Mouse (Mus musculus): ENCODE data around the gene Cinp.
A peak's percentile ranks its signal among the peaks of the same experiment; 100 is the strongest.
"Not testable (repeated sequence)": the region's sequence is repeated elsewhere in the genome, so short reads cannot be mapped to it uniquely, and the experiment has no call there.

Gene Cinp

DNA sequence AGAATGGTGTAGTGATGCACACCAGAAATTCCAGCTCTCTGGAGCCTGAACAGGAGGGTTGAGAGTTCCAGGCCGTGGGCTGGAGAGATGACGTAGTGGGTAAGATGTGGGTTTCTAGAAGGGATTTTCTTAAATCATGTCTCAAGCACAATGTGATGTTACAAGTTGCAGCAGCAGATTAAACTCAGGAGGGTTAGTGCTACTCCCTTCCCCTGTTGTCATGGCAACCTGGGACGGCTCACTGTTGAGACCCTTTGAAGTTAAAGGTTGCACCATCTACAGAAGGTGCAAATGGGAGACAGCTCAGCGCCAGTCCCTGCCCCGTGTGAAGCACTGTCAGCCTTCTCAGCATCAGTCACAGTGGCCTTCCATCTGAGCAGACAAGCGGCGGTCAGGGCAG, 27.7 kb downstream of the Cinp start:
- no peak for DNase-seq (ENCODE audit: low read depth in 1 of 2, low spot score in 2 of 2)

DNA sequence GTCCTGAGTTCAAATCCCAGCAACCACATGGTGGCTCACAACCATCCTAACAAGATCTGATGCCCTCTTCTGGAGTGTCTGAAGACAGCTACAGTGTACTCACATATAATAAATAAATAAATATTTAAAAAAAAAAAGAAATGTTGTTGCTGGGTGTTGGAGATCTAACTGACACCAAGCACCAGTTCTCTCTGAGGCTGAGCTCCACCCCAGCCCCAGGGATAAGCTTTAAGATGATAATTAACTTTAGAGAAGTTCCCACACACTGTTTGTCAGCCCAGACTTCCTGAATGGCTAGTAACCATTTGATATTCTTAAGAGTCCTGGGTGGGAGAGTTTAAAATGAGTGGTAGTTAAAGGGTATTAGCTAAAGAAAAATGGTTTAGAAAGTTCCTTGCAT, 28.7 kb downstream of the Cinp start:
- DNase-seq (ENCODE audit: low read depth in 1 of 2, low spot score in 2 of 2) = no peak

DNA sequence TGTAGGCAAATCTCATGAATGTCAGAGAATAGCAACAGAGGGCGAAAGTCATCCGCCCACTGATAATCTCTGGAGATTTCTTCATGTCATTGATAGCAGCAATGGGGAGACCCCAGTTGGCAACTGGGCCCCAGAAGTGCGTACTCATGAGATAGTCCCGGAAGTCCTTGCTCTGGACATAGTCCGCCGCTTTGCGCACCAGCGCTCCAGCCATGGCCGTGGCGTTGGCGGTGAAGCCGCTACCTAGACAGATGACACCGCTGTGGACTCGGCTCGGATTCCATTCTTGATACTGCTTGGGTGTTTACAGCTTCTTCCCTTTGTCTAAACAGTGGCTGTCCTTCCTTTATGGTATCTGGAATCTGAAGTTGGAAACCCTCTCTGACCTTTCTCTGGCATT, 30.3 kb downstream of the Cinp start:
- DNase-seq (ENCODE audit: low read depth in 1 of 2, low spot score in 2 of 2) = not testable (repeated sequence)

DNA sequence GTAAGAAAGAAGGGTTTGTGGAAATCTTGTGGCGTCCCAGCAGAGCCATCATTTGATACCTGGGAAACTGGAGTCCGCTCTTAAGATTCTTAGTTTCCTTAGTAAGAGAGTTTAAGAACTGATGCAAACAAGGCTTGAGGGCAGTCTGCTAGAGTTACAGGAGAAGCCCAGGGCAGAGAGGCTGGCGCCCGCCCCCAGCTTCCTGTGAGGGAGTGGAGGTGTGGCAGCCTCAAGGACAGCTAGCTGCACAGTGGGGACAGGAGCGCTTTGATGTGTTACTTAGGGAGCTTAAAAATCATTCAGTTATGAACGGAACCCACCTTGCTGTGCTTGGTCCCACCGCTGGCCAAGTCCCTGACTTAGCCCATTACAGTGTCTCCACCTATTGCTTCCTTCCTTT, 31.7 kb downstream of the Cinp start:
- DNase-seq (ENCODE audit: low read depth in 1 of 2, low spot score in 2 of 2) = no peak

DNA sequence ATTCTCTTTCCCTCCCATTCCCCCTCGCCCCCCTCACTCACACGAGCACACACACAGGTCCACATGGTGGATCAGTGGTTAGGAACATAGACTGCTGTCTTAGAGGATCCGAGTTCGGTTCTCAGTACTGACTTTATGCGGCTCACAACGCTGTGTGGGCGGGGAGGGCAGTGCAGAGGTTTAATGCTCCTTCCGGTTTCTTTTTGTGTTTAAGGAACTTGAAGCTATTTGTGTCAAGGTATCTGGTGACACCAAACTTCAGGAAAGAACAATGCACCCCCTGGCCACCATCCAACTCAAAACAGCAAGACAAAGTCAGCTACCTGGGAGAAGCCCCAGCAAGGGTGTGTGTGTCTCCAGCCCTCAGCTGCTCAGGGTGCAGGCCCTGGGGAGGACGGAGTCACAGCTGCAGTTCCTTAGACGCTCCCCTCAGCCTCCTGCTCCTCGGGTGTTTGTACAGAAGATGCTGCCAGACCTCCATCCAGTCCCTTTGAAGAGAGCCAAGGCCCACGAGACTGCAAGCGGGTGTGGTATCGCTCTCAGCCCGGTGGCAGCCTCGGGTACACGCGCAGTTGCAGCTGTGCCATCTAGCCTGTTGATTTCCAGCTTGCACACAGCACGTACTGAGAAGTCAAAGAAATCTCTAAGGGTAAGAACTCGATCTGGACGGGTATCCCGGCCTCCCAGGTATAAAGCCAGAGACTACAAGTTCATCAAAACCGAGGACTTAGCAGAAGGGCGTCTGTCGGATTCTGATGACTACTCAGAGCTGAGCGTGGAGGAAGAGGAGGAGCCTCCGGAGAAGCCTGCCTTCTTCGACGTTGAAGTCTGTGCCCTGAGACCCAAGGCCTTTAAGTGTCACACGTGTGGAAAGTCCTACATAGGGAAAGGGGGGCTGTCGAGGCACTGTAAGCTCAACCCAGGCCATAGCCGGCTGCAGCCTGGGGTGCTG, 33.9 kb downstream of the Cinp start:
- DNase-seq (ENCODE audit: low read depth in 1 of 2, low spot score in 2 of 2) = peak in 1 of 2 experiments; percentile 23

DNA sequence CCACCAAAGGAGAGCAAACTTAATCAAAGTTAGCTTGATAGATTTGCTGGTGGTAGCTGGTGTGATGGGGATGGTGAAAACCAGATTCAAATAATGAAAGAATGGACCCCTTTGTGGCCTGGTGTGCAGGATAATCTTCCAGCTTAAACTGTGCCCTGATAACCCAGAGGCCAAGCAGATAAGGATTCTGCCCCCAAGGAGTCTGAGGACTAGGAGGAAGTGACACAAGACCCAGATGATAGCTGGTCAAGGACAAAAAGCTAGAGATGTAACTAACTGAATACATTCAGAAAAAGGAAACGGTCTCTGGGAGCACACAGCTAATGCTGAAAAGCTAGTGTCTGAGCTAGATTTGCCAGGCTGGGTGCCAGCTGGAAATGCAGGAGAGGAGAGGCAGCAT, 37.0 kb downstream of the Cinp start:
- DNase-seq (ENCODE audit: low read depth in 1 of 2, low spot score in 2 of 2) = no peak

DNA sequence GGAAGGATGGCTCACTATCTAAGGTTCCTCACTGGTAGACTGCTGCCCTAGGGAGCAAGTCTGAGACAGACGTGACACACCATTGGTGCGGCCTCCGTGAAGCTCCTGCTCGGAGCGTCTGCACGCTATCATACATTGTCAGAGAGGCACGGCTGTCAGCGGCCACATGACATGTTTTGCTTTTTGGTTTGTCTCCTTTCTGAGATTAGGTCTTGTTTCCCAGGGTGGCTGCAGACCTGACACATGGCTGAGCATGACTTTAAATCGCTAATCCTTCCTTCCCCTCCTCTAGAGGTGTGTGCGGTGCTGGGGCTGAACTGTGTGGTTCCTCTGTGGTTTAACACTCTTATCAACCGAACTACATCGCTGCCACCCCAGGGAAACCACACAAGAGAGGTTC, 37.5 kb downstream of the Cinp start:
- DNase-seq (ENCODE audit: low read depth in 1 of 2, low spot score in 2 of 2) = no peak

DNA sequence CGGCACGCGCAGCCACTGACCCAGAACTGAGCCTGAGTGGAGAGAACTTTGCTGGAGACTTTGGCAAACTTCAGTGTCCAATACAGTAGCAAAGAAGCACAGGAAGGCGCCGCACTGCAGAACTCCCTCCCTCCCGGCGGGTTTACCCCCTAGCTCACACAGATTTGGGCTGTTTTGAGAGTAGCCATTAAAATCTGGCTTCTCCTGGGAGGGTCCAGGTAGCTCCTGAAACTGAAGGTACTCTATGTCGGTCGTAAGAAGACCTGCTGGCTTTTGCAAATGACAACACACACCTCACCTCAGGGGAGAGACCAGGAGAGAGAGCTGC, 38.1 kb downstream of the Cinp start:
- no peak for DNase-seq (ENCODE audit: low read depth in 1 of 2, low spot score in 2 of 2)

DNA sequence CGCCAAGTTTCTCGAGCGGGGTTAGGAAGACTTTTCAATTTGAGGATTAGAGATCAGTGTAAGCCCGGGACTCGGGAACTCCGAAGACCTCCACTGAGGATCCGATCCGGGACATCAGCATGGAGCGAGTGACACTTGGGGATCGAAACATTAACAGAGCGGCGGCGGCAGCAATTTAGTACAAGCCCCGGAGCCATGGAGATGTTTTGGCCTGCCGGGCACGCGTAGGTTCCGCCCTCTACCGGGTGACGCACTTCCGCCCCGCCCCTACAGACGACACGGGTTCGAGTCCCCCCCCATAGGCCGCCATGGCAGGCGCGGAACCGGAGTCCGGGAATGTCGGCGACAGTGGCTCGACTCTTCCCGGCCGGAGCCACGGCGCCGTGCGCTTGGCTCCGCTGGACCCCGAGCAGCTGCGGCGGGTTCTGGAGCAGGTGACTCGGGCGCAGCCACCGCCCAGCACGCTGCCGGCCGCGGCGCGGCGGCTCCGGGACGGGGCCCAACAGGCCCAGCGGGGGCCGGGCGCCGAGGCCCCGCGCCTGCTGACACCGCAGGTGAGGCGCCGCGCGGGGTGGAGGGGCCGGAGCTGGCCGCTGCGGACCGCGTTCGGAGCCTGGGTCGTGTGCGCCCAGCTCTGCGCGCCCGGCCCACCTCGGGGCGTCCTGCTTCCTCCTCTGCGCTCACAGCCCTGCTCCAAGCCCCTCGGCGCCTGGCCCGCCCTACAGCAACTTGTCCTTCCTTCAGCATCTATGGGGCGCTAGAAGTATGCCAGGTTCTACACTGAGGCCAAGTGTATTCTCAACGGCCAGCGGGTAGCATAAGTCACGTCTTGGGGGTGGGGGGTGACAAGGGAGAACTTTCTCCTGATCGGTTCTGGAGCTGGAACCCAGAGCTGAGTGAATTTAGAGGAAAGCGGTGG, 38.7 kb downstream of the Cinp start, which contains the start of gene Zfp839:
Gene Zfp839 (plus strand): TSS at position 244 of the 919 bp plus-strand sequence.
- DNase-seq (ENCODE audit: low read depth in 1 of 2, low spot score in 2 of 2) = peak; percentile 30 to 78

DNA sequence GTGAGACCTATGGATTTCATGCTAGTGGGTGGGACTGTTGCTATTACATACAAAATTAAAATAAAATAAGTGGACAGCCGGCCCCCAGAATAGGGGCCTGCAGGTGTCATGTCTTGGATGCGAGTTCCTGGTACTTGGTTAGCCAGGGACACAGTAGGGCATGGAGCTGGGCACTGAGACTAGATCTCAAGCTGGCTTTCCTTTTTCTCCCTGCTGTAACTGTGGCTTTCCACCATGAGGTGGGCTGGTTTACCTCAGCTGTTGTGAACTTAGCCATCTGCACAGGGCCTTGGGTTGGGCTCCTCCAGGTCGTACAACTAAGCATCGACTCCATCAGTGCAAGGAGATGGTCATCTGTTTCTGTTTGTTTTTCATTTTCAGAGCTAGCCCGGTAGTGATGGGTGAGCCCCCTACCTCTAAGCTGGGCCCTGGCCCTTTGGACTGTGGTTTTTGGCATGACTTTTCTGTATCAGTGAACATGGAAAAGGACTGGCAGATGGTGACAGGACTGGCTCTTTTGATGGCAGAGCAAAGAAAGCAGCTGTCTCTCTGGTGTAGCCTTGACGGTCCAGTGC, 42.7 kb downstream of the Cinp start:
- DNase-seq (ENCODE audit: low read depth in 1 of 2, low spot score in 2 of 2) = no peak

DNA sequence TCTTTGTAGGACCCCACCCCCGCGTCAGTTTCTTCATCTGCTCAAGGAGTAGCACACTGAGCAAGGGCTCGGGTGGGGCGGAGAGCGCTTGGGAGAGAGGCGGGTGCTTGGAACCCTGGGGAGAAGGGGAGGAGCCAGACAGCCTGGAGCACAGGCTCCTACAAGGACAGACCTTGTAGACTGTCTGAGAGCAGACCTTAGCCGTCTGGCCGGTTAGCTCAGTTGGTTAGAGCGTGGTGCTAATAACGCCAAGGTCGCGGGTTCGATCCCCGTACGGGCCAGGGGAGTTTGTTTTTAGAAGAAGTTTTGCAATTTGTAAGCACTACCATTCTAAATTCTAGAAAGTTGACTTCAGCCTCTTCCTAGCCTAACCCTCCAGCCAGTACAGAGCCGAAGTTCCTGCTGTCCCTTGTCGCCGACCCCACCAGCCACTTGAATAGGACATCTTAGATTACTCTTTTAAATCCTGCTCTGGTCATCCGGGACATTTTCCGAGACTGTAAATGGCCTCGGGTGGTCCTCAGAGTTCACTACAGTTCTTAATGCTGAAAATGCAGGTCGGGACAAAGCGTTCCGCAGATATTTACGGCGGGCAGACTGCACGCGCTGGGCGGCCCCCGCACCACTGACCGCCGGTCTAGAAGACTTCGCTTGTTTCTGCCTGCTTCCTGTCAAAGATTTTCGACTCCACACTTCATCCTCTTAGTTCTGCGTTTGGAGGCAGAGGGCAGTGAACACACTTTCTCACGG, 43.6 kb downstream of the Cinp start:
- peak; percentile 74 to 85 for DNase-seq (ENCODE audit: low read depth in 1 of 2, low spot score in 2 of 2)

DNA sequence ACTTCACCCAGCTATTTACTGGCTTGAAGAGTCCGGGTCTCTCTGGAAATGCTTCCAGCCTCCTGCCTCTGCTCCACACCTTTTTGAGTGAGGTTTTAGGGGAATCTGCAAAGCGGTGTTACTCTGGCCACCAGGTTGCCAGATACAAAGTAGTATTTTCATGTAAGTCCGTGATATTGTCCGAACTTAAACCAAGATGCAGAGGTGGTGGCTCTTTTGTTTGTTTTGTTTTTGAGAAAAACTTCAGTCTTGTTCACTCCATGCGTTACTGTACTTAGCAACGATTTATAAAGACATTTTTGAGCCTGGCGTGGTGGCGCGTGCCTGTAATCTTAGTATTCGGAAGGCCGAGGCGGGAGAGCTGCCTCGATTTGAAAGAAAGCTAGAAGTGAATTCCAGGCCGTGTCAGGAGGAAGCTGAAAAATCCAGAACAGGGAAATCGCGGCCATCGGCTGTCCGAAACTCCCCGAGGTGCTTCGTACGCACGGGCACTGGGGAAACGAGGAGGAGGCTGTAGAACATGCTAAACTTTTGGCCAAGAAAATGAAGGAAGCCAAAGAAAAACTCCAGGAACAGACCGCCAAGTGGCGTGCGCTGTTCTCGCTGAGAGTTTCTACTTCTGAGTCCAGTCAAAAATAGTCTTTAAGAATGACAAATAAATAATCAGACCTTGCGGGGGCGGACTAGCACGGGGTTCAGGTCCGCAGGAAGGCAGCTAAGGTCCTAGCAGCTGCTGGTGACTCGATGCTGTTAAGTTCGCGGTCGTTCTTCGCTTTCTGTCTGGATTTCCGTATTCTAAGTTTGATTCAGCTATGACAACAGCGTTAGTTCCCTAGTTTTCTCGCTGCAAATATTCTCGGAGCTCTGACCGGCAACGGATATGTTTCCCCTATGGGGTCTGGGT, 44.5 kb downstream of the Cinp start:
- DNase-seq (ENCODE audit: low read depth in 1 of 2, low spot score in 2 of 2) = peak in 1 of 2 experiments; percentile 23

DNA sequence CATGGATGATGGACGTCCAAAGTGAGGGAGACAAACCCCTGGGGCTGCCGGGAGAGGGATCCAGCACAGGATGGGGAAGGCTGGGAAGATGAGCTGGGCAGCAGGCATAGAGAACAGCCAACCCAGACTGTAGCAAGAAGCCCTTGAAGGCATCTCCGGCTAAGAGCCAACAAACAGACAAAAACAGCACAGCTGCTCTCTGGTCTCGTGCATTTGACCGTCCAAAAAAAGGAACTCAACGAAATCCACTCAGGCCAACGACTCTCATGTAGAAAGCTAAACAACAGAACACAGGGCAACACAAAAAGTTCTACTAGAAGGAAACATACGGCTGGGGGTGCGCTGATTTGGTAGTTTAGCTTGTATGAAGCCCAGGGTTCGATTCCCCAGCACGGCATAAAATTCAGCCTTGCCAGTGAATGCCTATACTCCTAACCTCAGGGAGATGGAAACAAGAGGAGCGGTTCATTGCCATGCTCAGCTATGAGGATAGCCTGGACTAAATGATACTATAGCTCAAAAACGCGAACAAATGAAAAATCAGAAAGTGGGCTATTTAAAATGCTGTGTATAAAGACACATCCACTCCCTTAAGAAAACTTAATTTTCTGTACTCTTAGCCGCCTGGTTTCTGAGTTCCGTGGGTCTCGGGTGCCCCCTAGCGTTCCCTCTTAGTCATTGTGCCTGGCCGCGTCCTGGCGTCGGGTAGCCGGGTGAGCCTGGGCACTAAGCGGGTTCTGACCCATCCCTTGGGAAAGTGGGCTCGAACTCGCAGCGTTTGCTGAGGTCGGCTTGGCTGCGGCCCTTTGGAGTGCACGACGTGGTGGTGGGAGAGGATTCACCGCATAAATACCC, 45.5 kb downstream of the Cinp start:
- DNase-seq (ENCODE audit: low read depth in 1 of 2, low spot score in 2 of 2) = peak; percentile 58 to 75

DNA sequence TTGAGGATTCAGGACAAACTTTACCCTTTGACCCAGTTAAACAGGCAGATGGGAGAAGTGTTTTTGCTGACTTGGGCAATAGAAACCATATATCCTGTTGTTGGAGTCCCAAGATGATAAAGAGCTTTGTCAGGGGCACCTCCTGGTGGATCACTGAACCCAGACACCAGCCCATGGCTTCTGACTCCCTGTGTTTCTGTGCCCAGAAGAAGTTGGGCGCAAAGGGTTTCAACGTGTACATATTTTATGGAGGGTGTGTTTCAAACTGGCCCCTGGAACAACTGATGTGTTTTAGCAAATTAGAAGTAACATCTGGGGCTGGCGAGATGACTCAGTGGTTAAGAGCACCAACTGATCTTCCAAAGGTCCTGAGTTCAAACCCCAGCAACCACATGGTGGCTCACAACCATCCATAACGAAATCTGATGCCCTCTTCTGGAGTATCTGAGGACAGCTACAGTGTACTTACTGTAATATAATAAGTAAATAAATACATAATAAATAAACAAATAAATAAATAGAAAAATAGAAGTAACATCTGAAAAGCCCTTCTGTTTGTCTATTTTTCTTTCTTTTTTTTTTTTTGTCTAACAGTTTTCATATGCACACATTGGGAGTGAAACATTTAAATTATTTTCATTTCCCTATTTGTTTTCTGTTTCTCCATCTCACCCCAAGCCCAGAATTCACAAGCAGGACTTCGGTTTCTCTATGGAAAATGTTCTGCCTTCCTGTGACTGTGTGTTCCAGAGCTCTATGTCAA, 47.0 kb downstream of the Cinp start:
- no peak for DNase-seq (ENCODE audit: low read depth in 1 of 2, low spot score in 2 of 2)

DNA sequence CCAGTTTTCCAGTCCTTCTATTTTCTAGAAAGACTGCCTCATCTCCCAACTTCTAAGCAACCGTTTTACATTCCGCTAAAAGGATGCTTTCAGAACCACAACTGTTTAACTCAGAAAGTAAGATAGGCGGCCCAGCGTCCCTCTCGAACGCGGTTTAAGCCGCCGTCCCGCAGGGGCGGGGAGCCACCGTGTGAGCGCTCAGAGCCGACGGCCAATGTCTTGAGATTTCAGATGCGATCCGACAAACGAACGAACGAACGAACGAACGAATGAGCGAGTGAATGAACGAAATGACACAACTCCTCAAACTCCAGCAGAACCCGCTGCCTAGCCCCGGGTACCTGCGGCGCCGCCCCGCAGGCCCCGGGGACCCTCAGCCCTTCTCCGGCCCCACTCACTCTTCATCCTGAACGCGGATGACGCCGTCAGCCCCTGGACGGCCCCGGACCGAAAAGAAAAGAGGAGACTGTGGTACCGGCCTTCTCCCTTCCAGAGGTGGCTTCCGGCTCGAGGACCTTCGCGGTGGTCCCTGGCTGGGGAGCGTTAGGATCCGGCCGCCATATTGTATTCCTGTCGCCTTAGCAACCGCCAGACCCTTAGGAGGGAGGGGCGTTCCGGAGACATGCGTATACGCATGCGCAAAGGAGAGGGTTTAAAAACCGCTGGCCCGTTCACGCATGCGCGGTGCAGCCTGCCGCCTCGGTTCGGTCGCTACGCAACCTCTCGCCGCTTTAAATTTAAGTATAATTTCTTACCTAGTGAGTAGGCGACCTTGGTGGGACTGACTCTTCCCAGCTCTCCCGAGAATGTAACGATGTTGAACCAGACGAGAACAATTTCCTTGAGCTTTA, 48.4 kb downstream of the Cinp start, which contains the start of gene Mok:
Gene Mok (minus strand): TSS at position 592 of the 851 bp plus-strand sequence.
- DNase-seq (ENCODE audit: low read depth in 1 of 2, low spot score in 2 of 2) = peak; percentile 85 to 94

DNA sequence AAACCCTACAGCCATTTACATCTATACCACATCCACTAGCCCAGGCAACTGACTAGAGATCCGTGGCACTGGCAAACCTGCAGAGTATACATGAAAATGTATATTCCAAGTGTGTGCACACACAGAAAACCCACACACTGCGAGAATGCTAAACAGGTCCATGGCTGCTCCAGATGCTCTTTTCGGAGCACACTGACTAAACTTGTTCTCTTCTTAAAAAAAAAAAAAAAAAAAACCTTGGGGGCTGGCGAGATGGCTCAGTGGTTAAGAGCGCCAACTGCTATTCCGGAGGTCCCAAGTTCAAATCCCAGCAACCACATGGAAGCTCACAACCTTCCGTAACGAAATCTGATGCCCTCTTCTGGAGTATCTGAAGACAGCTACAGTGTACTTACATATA, 51.1 kb downstream of the Cinp start:
- no peak for DNase-seq (ENCODE audit: low read depth in 1 of 2, low spot score in 2 of 2)

DNA sequence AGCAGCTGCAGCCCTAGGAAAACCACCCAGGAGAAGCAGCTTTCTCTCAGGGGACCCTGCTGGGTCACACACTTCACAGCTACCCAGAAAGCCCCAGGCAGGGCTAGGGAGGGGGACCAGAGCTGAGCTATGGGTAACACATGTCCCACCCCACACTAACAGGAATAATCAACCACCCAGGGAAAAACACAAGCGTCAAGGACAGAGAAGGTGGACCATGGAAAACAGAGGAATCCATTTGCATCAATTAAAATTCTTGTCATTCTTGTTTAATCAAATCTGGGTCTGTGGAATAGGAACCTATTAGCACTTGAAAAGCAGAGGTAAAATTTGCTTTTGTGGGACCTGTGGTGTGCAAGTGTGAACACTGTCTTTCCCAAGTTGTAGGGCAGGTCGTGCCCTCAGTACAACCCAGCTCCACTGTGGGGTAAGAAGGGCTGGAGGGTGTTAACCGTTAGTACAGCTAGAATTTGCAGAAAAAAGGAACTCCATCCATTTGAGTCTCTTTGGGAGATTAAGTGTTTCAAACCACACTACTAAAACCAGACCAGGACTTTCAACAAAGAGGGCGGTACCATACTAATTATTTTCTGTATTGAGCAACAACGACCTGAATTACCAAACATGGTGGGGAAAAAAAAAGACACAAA, 51.6 kb downstream of the Cinp start:
- no peak for DNase-seq (ENCODE audit: low read depth in 1 of 2, low spot score in 2 of 2)

Measured in monocyte, adult 2 months (primary cell).